Mouse (Mus musculus) gastrocnemius, adult 8-10 months (tissue): ENCODE data around the gene Stk11ip. TPM values are rescaled to one million over a fixed set of nuclear protein-coding genes. Genes with fewer than 3 reads are reported as not detected.

Experiments used
- DNase-seq, 2 experiments: peaks; one replicate each; pipeline ENCODE4 v3.0.0; 2022; ENCODE audit warnings: low spot score in 2 of 2
- total RNA-seq, 4 experiments: library from RNA; stranded (reverse); gene quantifications; 2 replicates each; pipeline ENCODE4 v1.2.4; 2022

Gene Stk11ip
- total RNA-seq, 4 experiments from 2014 or later: 7.1 to 9.9 (median 8.8) TPM

GRCm38 (mm10) chr1:75570403-75570802 is 49.1 kb downstream of the Stk11ip start:
- DNase-seq: no peak

DNA sequence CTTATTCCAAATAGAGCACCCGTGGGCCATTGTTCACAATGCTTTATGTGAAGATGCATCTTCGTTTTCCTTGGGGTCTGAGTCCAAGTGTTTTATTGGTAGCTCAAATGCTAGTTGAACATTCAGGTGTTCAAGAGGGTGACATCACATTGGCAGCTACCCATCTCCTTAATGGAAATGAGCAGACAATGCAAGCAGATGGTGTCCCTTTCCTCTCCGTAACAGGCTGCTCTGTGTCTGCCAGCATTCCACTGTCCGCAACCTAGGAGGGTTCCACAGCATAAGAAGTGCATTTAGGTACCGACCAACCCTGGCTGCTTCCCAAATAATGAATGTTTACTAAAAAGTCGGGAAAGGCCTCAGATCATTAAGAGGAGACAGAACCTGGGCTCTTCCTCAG is 51.4 kb downstream of the Stk11ip start:
- DNase-seq: no peak

- no peak for DNase-seq
Observed at GRCm38 (mm10) chr1:75573715-75574114, 52.4 kb downstream of the Stk11ip start.

DNA sequence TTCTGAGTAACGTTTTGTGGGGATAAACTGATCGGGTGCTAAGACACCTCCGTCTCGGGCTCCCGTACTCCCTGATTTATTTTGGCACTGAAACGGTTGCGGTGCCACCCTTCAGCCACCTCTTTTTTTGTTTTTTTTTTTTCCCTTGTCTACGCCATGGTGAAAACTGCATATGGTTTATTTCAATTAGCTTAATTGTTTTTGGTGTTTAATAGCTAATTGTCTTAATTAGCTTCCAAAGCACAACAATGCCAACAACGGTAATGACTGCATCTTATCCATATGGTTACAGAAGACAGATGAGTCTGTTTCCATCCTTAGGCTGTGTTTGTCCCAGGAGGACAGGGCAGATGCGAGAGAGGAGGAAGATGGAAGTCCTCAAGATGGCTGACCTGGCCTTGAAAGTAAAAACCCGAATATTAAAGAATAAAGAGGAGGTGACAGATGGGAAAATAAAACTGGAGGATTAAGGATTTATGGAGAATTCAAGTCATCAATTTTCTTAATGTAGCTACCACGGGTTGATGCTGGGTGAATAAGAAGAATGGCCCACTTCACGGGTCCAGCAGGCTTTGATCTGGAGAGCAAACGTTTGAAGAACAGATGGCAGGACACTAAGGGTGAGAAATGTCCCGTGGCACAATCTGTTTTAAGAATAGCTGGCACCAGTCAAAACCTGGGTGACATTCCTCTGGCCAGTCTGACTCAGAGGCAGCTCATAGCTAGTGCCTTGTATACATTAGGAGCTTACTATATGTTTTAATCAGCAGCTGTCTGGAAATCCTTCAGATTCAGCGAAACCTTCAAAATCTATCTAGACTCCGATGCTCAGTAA is 53.4 kb downstream of the Stk11ip start:
- no peak for DNase-seq

- no peak for DNase-seq
Observed at GRCm38 (mm10) chr1:75581936-75582624, 60.8 kb downstream of the Stk11ip start.

- no peak for DNase-seq
Observed at GRCm38 (mm10) chr1:75582625-75582956, 61.3 kb downstream of the Stk11ip start.

- DNase-seq: no peak
Observed at GRCm38 (mm10) chr1:75583034-75583433, 61.7 kb downstream of the Stk11ip start.

DNA sequence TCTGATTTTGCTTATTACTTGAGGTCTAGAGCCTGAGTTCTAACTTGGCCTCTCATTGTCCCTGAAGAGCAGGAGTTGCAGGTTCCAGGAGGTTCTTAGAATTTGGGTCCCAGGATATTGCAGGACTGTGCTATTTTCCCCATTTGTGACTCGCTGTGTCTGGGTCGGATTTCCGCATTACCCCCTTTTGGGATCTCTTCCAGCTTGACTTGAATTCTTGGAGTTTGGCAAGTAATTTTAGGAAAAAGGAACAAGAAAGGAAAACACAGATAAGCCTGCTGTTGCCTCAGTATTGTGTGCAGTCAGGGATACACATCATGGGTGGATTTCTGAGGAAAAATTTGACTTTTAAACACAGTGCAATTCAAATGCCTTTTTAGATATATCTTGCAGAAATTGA is 65.5 kb downstream of the Stk11ip start:
- no peak for DNase-seq

Other genes with a start within 250 kb of the Stk11ip start
- not detected for gene Resp18, start 243.1 kb upstream of the Stk11ip start, total RNA-seq
- 10 to 100 TPM; 38.7 to 46.5 (median 44.1) TPM for gene Dnpep, start 203.5 kb upstream of the Stk11ip start, total RNA-seq
- 1,000 to 10,000 TPM; 2,187 to 2,605 (median 2,481) TPM for gene Des, start 161.2 kb upstream of the Stk11ip start, total RNA-seq
- 100 to 1,000 TPM; 283 to 320 (median 317) TPM for gene Speg, start 146.2 kb upstream of the Stk11ip start, total RNA-seq
- 10 to 100 TPM; 41.1 to 50.3 (median 42.8) TPM for gene Gmppa, start 85.6 kb upstream of the Stk11ip start, total RNA-seq
- not detected for gene Asic4, start 71.1 kb upstream of the Stk11ip start, total RNA-seq
- 1 to 10 TPM; 2.0 to 3.5 (median 2.5) TPM for gene Chpf, start 42.2 kb upstream of the Stk11ip start, total RNA-seq
- gene Tmem198, start 42.0 kb upstream of the Stk11ip start, total RNA-seq: not detected
- 10 to 100 TPM; 22.2 to 38.4 (median 28.3) TPM for gene Obsl1, start 15.1 kb upstream of the Stk11ip start, total RNA-seq
- 1 to 10 TPM in 3 of 4 experiments, under 1 TPM in 1; 0.59 to 2.0 (median 1.5) TPM for gene Inha, start 14.5 kb upstream of the Stk11ip start, total RNA-seq
- 1 to 10 TPM; 4.8 to 9.8 (median 7.4) TPM for gene Slc4a3, start 24.7 kb downstream of the Stk11ip start, total RNA-seq